Mouse (Mus musculus) gastrocnemius, postnatal 4 days (tissue): ENCODE measurements around the gene Klk14. TPM values are rescaled to one million over a fixed set of nuclear protein-coding genes. Genes with fewer than 3 reads are reported as not detected.

Experiments
- DNase-seq, 2 experiments: peaks; one replicate each; pipeline ENCODE4 v3.0.0; 2021 to 2022; ENCODE audit warnings: low spot score in 2 of 2, mixed read lengths in 2 of 2
- total RNA-seq, 2 experiments: library from RNA; stranded (reverse); gene quantifications; 2 replicates each; pipeline ENCODE4 v1.2.3; 2021

Klk14 gene
- total RNA-seq, 2 experiments from 2014 or later = not detected

GRCm38 (mm10) chr7:43713741-43714351 lies 23.6 kb downstream of the Klk14 start:
- DNase-seq = no peak

Other genes starting within 250 kb of the Klk14 start
- gene Cldnd2, start 249.6 kb upstream of the Klk14 start, total RNA-seq = not detected
- 100 to 1,000 TPM; 408 to 443 TPM for gene Etfb, start 246.3 kb upstream of the Klk14 start, total RNA-seq
- 1 to 10 TPM; 1.2 to 1.4 TPM for gene Gm45233, start 246.3 kb upstream of the Klk14 start, total RNA-seq
- gene Vsig10l, start 227.3 kb upstream of the Klk14 start, total RNA-seq = 1 to 10 TPM; 3.7 to 4.9 TPM
- gene Iglon5, start 200.3 kb upstream of the Klk14 start, total RNA-seq = under 1 TPM; 0.54 to 0.64 TPM
- not detected for gene 4931406B18Rik, start 184.5 kb upstream of the Klk14 start, total RNA-seq
- gene Cd33, start 146.0 kb upstream of the Klk14 start, total RNA-seq = 1 to 10 TPM; 4.4 to 5.5 TPM
- gene Zfp658, start 128.2 kb upstream of the Klk14 start, total RNA-seq = 1 to 10 TPM; 2.2 to 2.3 TPM
- gene Zfp719, start 110.8 kb upstream of the Klk14 start, total RNA-seq = 10 to 100 TPM in 1 of 2 experiments, 1 to 10 TPM in 1; 7.8 to 11.8 TPM
- gene Zfp819, start 83.2 kb upstream of the Klk14 start, total RNA-seq = not detected
- gene Ceacam18, start 55.7 kb upstream of the Klk14 start, total RNA-seq = not detected
- 1 to 10 TPM in 1 of 2 experiments, under 1 TPM in 1; 0.91 to 1.1 TPM for gene Siglece, start 30.3 kb upstream of the Klk14 start, total RNA-seq
- gene Ctu1, start 18.4 kb upstream of the Klk14 start, total RNA-seq = 1 to 10 TPM; 4.9 to 5.4 TPM
- not detected for gene Klk13, start 22.1 kb downstream of the Klk14 start, total RNA-seq
- gene Klk12, start 78.5 kb downstream of the Klk14 start, total RNA-seq = not detected
- not detected for gene Klk11, start 84.2 kb downstream of the Klk14 start, total RNA-seq
- under 1 TPM in 1 of 2 experiments, not detected in 1; 0.18 TPM for gene Klk10, start 90.6 kb downstream of the Klk14 start, total RNA-seq
- not detected for gene Klk9, start 101.5 kb downstream of the Klk14 start, total RNA-seq
- 1 to 10 TPM; 2.5 to 3.5 TPM for gene Klk8, start 107.2 kb downstream of the Klk14 start, total RNA-seq
- gene Klk7, start 120.9 kb downstream of the Klk14 start, total RNA-seq = not detected
- not detected for gene Klk6, start 134.1 kb downstream of the Klk14 start, total RNA-seq
- not detected for gene Klk5, start 151.6 kb downstream of the Klk14 start, total RNA-seq
- under 1 TPM in 1 of 2 experiments, not detected in 1; 0.21 TPM for gene Klk4, start 190.7 kb downstream of the Klk14 start, total RNA-seq
- gene Klk15, start 243.3 kb downstream of the Klk14 start, total RNA-seq = not detected